Mouse (Mus musculus): ENCODE data around the gene Slc10a1. TPM values are rescaled to one million over a fixed set of nuclear protein-coding genes. Genes with fewer than 3 reads are reported as not detected.

Slc10a1 gene
- polyA plus RNA-seq, 1 experiment from 2014 or later: 0.53 TPM

DNA sequence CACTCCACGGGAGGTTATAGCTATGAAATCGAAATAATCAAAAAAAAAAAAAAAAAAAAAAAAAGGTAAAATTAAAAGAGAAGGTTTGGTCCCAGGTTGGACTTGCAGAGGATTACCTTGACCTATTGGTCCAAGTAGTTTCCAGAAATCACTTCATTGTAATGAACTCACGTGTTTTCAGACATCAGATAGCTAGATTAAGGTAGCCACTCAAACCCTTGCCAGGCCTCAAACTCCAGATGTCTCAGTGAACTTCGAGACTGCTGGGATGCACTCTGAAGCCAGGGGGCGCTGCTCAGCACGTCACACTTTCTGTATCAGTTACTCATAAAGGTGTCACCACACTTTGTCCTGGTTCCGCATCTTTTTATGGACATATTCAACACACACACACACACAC is 50.7 kb downstream of the Slc10a1 start:
- TF ChIP-seq CTCF (IDR thresholded peaks at IDR 0.05; ENCODE audit: low read depth): peak; percentile 45
- no peak overlapping the region for H3K4me3 ChIP-seq (ENCODE audit: low read depth, low read length)
- WGBS: 53% methylated on average over 7 of the region's 7 CpGs
- ATAC-seq (ENCODE audit: insufficient read depth): no peak
- no peaks in the 10 kb centered on the region for H3K36me3 ChIP-seq (ENCODE audit: insufficient read depth)
- no peaks in the 10 kb centered on the region for H3K4me1 ChIP-seq (ENCODE audit: insufficient read depth)
- no peak overlapping the region for H3K9ac ChIP-seq
- peak; percentile 42 for DNase-seq
- H3K9me3 ChIP-seq (ENCODE audit: low read depth, low read length): no peaks in the 10 kb centered on the region
- H3K4me2 ChIP-seq: no peak overlapping the region
- no peaks in the 10 kb centered on the region for H3K27me3 ChIP-seq (ENCODE audit: insufficient read depth, low read length)
- H3K27ac ChIP-seq (ENCODE audit: low read depth): no peak overlapping the region

DNA sequence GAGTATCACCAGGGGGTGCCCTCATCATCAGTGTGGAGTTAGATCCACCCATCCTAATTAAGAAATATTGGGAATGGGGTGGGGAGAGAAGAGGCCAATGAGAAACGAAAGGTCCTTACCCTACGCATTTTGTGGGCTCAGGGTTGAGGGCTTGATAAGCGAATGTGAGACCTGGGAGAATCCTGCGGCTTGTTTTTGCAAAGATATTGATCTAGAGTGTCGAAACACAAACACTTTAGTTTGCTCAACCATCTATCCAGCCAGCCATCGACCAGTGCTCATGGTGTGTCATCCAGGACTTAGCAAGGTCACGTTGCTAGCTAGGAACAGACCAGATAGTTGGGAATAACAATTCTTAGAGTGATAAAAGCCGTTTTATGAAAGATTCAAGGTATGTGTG is 58.9 kb downstream of the Slc10a1 start:
- no peaks in the 10 kb centered on the region for H3K9me3 ChIP-seq (ENCODE audit: low read depth, low read length)
- no peak overlapping the region for H3K4me3 ChIP-seq (ENCODE audit: low read depth, low read length)
- ATAC-seq (ENCODE audit: insufficient read depth) (no peak), DNase-seq (no peak)
- no peak overlapping the region for H3K9ac ChIP-seq
- no peaks in the 10 kb centered on the region for H3K27me3 ChIP-seq (ENCODE audit: insufficient read depth, low read length)
- H3K27ac ChIP-seq (ENCODE audit: low read depth): no peak overlapping the region
- 68% methylated on average over 8 of the region's 8 CpGs for WGBS
- no peaks in the 10 kb centered on the region for H3K4me1 ChIP-seq (ENCODE audit: insufficient read depth)
- no peak overlapping the region for H3K4me2 ChIP-seq
- no peaks in the 10 kb centered on the region for H3K36me3 ChIP-seq (ENCODE audit: insufficient read depth)
- no peak for TF ChIP-seq CTCF (IDR thresholded peaks at IDR 0.05; ENCODE audit: low read depth)

Other genes starting within 250 kb of the Slc10a1 start
- 0.04 and 0.11 TPM in 2 replicates for gene Ccdc177, start 208.0 kb downstream of the Slc10a1 start, polyA plus RNA-seq (2014; fragmentation: Nextera tagmentation; extraction: Ambion mirVana)
- gene Susd6, start 178.2 kb downstream of the Slc10a1 start, polyA plus RNA-seq (2014; fragmentation: Nextera tagmentation; extraction: Ambion mirVana): 20.5 and 21.2 TPM in 2 replicates
- 357 and 378 TPM in 2 replicates for gene Srsf5, start 23.2 kb downstream of the Slc10a1 start, polyA plus RNA-seq (2014; fragmentation: Nextera tagmentation; extraction: Ambion mirVana)
- gene Smoc1, start 58.1 kb upstream of the Slc10a1 start, polyA plus RNA-seq (2014; fragmentation: Nextera tagmentation; extraction: Ambion mirVana): 0.55 and 0.63 TPM in 2 replicates